Mouse (Mus musculus) limb, embryonic 11.5 days (tissue): ENCODE measurements around the gene Lsm2. TPM values are rescaled to one million over a fixed set of nuclear protein-coding genes. Genes with fewer than 3 reads are reported as not detected.

Experiments
- ATAC-seq: fragments of 200-750 bp; cut with Nextera tagmentation; 2 replicates; pipeline ENCODE4 v1.8.0; 2017; ENCODE audit warnings: low read depth; ENCODE audit not compliant: insufficient number of reproducible peaks, low FRiP score, low TSS enrichment
- DNase-seq: peaks from one replicate; pipeline ENCODE4 v3.0.0-alpha.2; 2015; ENCODE audit warnings: low spot score
- H3K27ac ChIP-seq: fragments of 300-500 bp; sonication (generic); replicated peaks from 2 replicates; pipeline ENCODE4 v1.5.1; 2014; ENCODE audit warnings: low read depth, mild to moderate bottlenecking, low read length
- H3K27me3 ChIP-seq: fragments of 300-500 bp; sonication (generic); 2 replicates; pipeline ENCODE4 v1.6.1; 2014; ENCODE audit warnings: mild to moderate bottlenecking, low read length, mixed read lengths; ENCODE audit not compliant: control insufficient read depth, insufficient read depth
- H3K36me3 ChIP-seq: fragments of 300-500 bp; sonication (generic); 2 replicates; pipeline ENCODE4 v1.6.1; 2014; ENCODE audit warnings: mild to moderate bottlenecking, low read length, moderate library complexity, mixed read lengths; ENCODE audit not compliant: control insufficient read depth, insufficient read depth
- H3K4me1 ChIP-seq: fragments of 300-500 bp; sonication (generic); 2 replicates; pipeline ENCODE4 v1.6.1; 2014; ENCODE audit warnings: low read length, mixed read lengths; ENCODE audit not compliant: control insufficient read depth, insufficient read depth
- H3K4me2 ChIP-seq: fragments of 300-500 bp; sonication (generic); 2 replicates; pipeline ENCODE4 v1.6.1; 2014; ENCODE audit warnings: low read depth, mild to moderate bottlenecking, moderate library complexity; ENCODE audit not compliant: severe bottlenecking
- H3K4me3 ChIP-seq: fragments of 300-500 bp; sonication (generic); 2 replicates; pipeline ENCODE4 v1.5.1; 2014; ENCODE audit warnings: low read depth, low read length
- H3K9ac ChIP-seq: fragments of 300-500 bp; sonication (generic); 2 replicates; pipeline ENCODE4 v1.6.1; 2014; ENCODE audit warnings: mild to moderate bottlenecking, low read length
- H3K9me3 ChIP-seq: fragments of 300-500 bp; sonication (generic); 2 replicates; pipeline ENCODE4 v1.6.1; 2016; ENCODE audit warnings: low read length; ENCODE audit not compliant: control insufficient read depth
- WGBS: fragments of 180-500 bp; shearing (Covaris S2); extraction: QIAGEN DNeasy Blood & Tissue Kit; methylation state at CpG from one replicate; pipeline ENCODE4 v1.1.7; 2014; 5-methylcytosine and 5-hydroxymethylcytosine counted together
- polyA plus RNA-seq: library from polyadenylated mRNA; unstranded; fragments of >200 nt; fragmentation: Nextera tagmentation; extraction: Ambion mirVana; gene quantifications from 2 replicates; pipeline ENCODE4 v1.2.1, GENCODE M21; 2014

Gene Lsm2
- polyA plus RNA-seq = 266 and 271 TPM in 2 replicates

GRCm38 (mm10) chr17:34981690-34982180 is at the start of gene Lsm2:
TSS of gene Lsm2 (plus strand) at chr17:34981862.
- under 1% methylated on average over 57 of the region's 58 CpGs for WGBS
- no peaks in the 10 kb centered on the region for H3K9me3 ChIP-seq
- H3K9ac ChIP-seq = peak within 1 kb of the TSS; percentile 87
- H3K4me3 ChIP-seq = peak within 1 kb of the TSS; percentile 92
- peaks cover 9% of the 10 kb centered on the region; the same call in 1 of the 2 replicates for H3K36me3 ChIP-seq
- DNase-seq = peak; percentile 91
- ATAC-seq = peak; percentile 93
- H3K27me3 ChIP-seq = no peaks in the 10 kb centered on the region
- peaks cover 8% of the 10 kb centered on the region for H3K4me1 ChIP-seq
- peak within 1 kb of the TSS; percentile 81 for H3K4me2 ChIP-seq
- peak within 1 kb of the TSS; percentile 96 for H3K27ac ChIP-seq

GRCm38 (mm10) chr17:34932287-34932686 is 49.4 kb upstream of the Lsm2 start:
- H3K9me3 ChIP-seq = no peaks in the 10 kb centered on the region
- no peaks in the 10 kb centered on the region for H3K36me3 ChIP-seq
- DNase-seq (no peak), ATAC-seq (no peak)
- peak overlapping the region; percentile 72; the same call in 1 of the 2 replicates for H3K9ac ChIP-seq
- WGBS = 94% methylated on average over 8 of the region's 8 CpGs
- H3K4me1 ChIP-seq = peaks cover 4% of the 10 kb centered on the region
- peak overlapping the region; percentile 76 for H3K4me3 ChIP-seq
- H3K27me3 ChIP-seq = no peaks in the 10 kb centered on the region
- H3K4me2 ChIP-seq = peak overlapping the region; percentile 98
- H3K27ac ChIP-seq = no peak overlapping the region

GRCm38 (mm10) chr17:34934031-34934430 is 47.6 kb upstream of the Lsm2 start:
- peaks cover 4% of the 10 kb centered on the region for H3K4me1 ChIP-seq
- H3K4me3 ChIP-seq = no peak overlapping the region
- H3K27ac ChIP-seq = no peak overlapping the region
- 77% methylated on average over 22 of the region's 24 CpGs for WGBS
- H3K36me3 ChIP-seq = no peaks in the 10 kb centered on the region
- H3K9me3 ChIP-seq = no peaks in the 10 kb centered on the region
- H3K4me2 ChIP-seq = no peak overlapping the region
- H3K9ac ChIP-seq = no peak overlapping the region
- no peak for ATAC-seq
- H3K27me3 ChIP-seq = no peaks in the 10 kb centered on the region
- no peak for DNase-seq

- Histone ChIP-seq H3K27ac (no peak overlapping the region), H3K9ac (no peak overlapping the region), H3K27me3 (no peaks in the 10 kb centered on the region), H3K4me2 (no peak overlapping the region), H3K36me3 (no peaks in the 10 kb centered on the region), H3K4me1 (peaks cover 4% of the 10 kb centered on the region), H3K9me3 (no peaks in the 10 kb centered on the region), H3K4me3 (no peak overlapping the region)
- WGBS = 55% methylated on average over 8 of the region's 8 CpGs
- no peak for ATAC-seq
- no peak for DNase-seq
Observed at GRCm38 (mm10) chr17:34934830-34935229, 46.8 kb upstream of the Lsm2 start.

- Histone ChIP-seq H3K27ac (no peak overlapping the region), H3K4me2 (no peak overlapping the region), H3K4me1 (0 out of 2 replicates have a peak, but pooled peaks cover 4% of the 10 kb centered on the region), H3K4me3 (no peak overlapping the region), H3K36me3 (no peaks in the 10 kb centered on the region), H3K9ac (no peak overlapping the region), H3K27me3 (no peaks in the 10 kb centered on the region), H3K9me3 (no peaks in the 10 kb centered on the region)
- DNase-seq = no peak
- 81% methylated on average over 6 of the region's 6 CpGs for WGBS
- no peak for ATAC-seq
Observed at GRCm38 (mm10) chr17:34937960-34938505, 43.6 kb upstream of the Lsm2 start.

GRCm38 (mm10) chr17:34941344-34942041 is 40.2 kb upstream of the Lsm2 start:
- H3K27ac ChIP-seq = no peak overlapping the region; the same call in 1 of the 2 replicates
- no peaks in the 10 kb centered on the region for H3K9me3 ChIP-seq
- 8% methylated on average over 15 of the region's 15 CpGs for WGBS
- DNase-seq = peak; percentile 62
- peak overlapping the region; percentile 51 for H3K4me2 ChIP-seq
- 0 out of 2 replicates have a peak, but pooled peaks cover 4% of the 10 kb centered on the region for H3K4me1 ChIP-seq
- H3K27me3 ChIP-seq = no peaks in the 10 kb centered on the region
- peak overlapping the region; percentile 28 for H3K4me3 ChIP-seq
- peak; percentile 78; the same call in 1 of the 2 replicates for ATAC-seq
- H3K9ac ChIP-seq = peak overlapping the region; percentile 55
- H3K36me3 ChIP-seq = no peaks in the 10 kb centered on the region

GRCm38 (mm10) chr17:34943128-34943815 is 38.4 kb upstream of the Lsm2 start:
- Histone ChIP-seq H3K36me3 (no peaks in the 10 kb centered on the region), H3K4me1 (0 out of 2 replicates have a peak, but pooled peaks cover 4% of the 10 kb centered on the region), H3K9me3 (no peaks in the 10 kb centered on the region), H3K9ac (no peak overlapping the region), H3K27ac (no peak overlapping the region), H3K27me3 (no peaks in the 10 kb centered on the region), H3K4me2 (no peak overlapping the region), H3K4me3 (no peak overlapping the region)
- ATAC-seq (no peak), DNase-seq (no peak)
- 88% methylated on average over 4 of the region's 4 CpGs for WGBS

- no peaks in the 10 kb centered on the region for H3K9me3 ChIP-seq
- H3K4me2 ChIP-seq = no peak overlapping the region
- H3K4me3 ChIP-seq = no peak overlapping the region
- H3K27me3 ChIP-seq = no peaks in the 10 kb centered on the region
- ATAC-seq (no peak), DNase-seq (no peak)
- H3K4me1 ChIP-seq = 0 out of 2 replicates have a peak, but pooled peaks cover 4% of the 10 kb centered on the region
- H3K9ac ChIP-seq = no peak overlapping the region
- H3K27ac ChIP-seq = no peak overlapping the region
- H3K36me3 ChIP-seq = no peaks in the 10 kb centered on the region
Observed at GRCm38 (mm10) chr17:34944362-34944761, 37.3 kb upstream of the Lsm2 start.
